Mouse (Mus musculus) heart, adult 8-10 months (tissue): ENCODE measurements around the gene Mrpl51. TPM values are rescaled to one million over a fixed set of nuclear protein-coding genes. Genes with fewer than 3 reads are reported as not detected.

Experiments used
- DNase-seq: peaks from one replicate; pipeline ENCODE4 v3.0.0; 2022; ENCODE audit warnings: low spot score
- microRNA-seq: library from miRNA; unstranded; fragments of <30 nt; microRNA quantifications from one replicate; pipeline ENCODE4 v1.2.0, GENCODE M21; 2022
- total RNA-seq, 4 experiments: library from RNA; stranded (reverse); gene quantifications; 2 replicates each; pipeline ENCODE4 v1.2.4; 2022

Mrpl51 gene
- total RNA-seq, 4 experiments from 2014 or later: 313 to 324 (median 318) TPM

- DNase-seq: no peak
Measured at GRCm38 (mm10) chr6:125232045-125232437, 40.4 kb downstream of the Mrpl51 start.

- no peak for DNase-seq
Measured at GRCm38 (mm10) chr6:125232516-125232915, 40.9 kb downstream of the Mrpl51 start.

GRCm38 (mm10) chr6:125233816-125234519 is 42.4 kb downstream of the Mrpl51 start:
- DNase-seq: peak; percentile 30

GRCm38 (mm10) chr6:125234520-125234828 is 42.9 kb downstream of the Mrpl51 start:
- DNase-seq: no peak

GRCm38 (mm10) chr6:125236341-125236740 is 44.7 kb downstream of the Mrpl51 start:
- DNase-seq: no peak

GRCm38 (mm10) chr6:125236782-125237181 is 45.2 kb downstream of the Mrpl51 start, which contains the start of gene Cd27:
Gene Cd27, minus strand, starts transcription at chr6:125237010.
- DNase-seq: no peak

GRCm38 (mm10) chr6:125237421-125237820 is 45.8 kb downstream of the Mrpl51 start:
- DNase-seq: no peak

GRCm38 (mm10) chr6:125238396-125238795 is 46.8 kb downstream of the Mrpl51 start:
- DNase-seq: no peak

- no peak for DNase-seq
Measured at GRCm38 (mm10) chr6:125239547-125239946, 47.9 kb downstream of the Mrpl51 start.

GRCm38 (mm10) chr6:125240617-125241016 is 49.0 kb downstream of the Mrpl51 start:
- no peak for DNase-seq

GRCm38 (mm10) chr6:125241566-125241965 is 50.0 kb downstream of the Mrpl51 start:
- DNase-seq: no peak

- no peak for DNase-seq
Measured at GRCm38 (mm10) chr6:125244551-125244950, 53.0 kb downstream of the Mrpl51 start.

Small RNAs within 50 kb of the gene (microRNA-seq; reads per million reads assigned to microRNA genes)
- gene Mir3098: 3.4 reads per million, percentile 6 among the genes with 10 or more reads in this experiment
- gene Mir8113: not detected

Other genes with a start within 250 kb of the Mrpl51 start
- 100 to 1,000 TPM in 2 of 4 experiments, 10 to 100 TPM in 2; 98.1 to 109 (median 103) TPM for gene Cops7a, start 226.3 kb upstream of the Mrpl51 start, total RNA-seq
- 1 to 10 TPM in 1 of 4 experiments, under 1 TPM in 3; 0.31 to 2.7 (median 0.41) TPM for gene Pianp, start 195.1 kb upstream of the Mrpl51 start, total RNA-seq
- gene Zfp384, start 182.7 kb upstream of the Mrpl51 start, total RNA-seq: 10 to 100 TPM; 21.0 to 24.4 (median 23.6) TPM
- gene Ing4, start 152.0 kb upstream of the Mrpl51 start, total RNA-seq: 10 to 100 TPM; 24.7 to 27.7 (median 25.1) TPM
- 1 to 10 TPM; 1.5 to 2.6 (median 2.2) TPM for gene Acrbp, start 142.1 kb upstream of the Mrpl51 start, total RNA-seq
- 1 to 10 TPM in 1 of 4 experiments, not detected in 3; 1.6 TPM for gene Lpar5, start 123.9 kb upstream of the Mrpl51 start, total RNA-seq
- gene Chd4, start 95.8 kb upstream of the Mrpl51 start, total RNA-seq: 100 to 1,000 TPM; 100 to 126 (median 113) TPM
- 10 to 100 TPM; 16.5 to 21.5 (median 20.3) TPM for gene Nop2, start 59.9 kb upstream of the Mrpl51 start, total RNA-seq
- 10 to 100 TPM in 2 of 4 experiments, 1 to 10 TPM in 2; 5.2 to 11.9 (median 9.4) TPM for gene Iffo1, start 46.6 kb upstream of the Mrpl51 start, total RNA-seq
- 1,000 to 10,000 TPM; 4,410 to 5,784 (median 5,238) TPM for gene Gapdh, start 25.3 kb upstream of the Mrpl51 start, total RNA-seq
- gene Ncapd2, start 100 bp upstream of the Mrpl51 start, total RNA-seq: 10 to 100 TPM; 14.3 to 18.7 (median 15.6) TPM
- gene Vamp1, start 23.8 kb downstream of the Mrpl51 start, total RNA-seq: 1 to 10 TPM; 5.2 to 7.7 (median 6.5) TPM
- 1 to 10 TPM; 4.8 to 5.8 (median 5.4) TPM for gene Tapbpl, start 40.1 kb downstream of the Mrpl51 start, total RNA-seq
- under 1 TPM in 3 of 4 experiments, not detected in 1; 0.22 to 0.84 (median 0.43) TPM for gene Cd27, start 45.2 kb downstream of the Mrpl51 start, total RNA-seq
- gene Tuba3a, start 94.2 kb downstream of the Mrpl51 start, total RNA-seq: not detected
- 10 to 100 TPM; 24.4 to 26.2 (median 25.5) TPM for gene Ltbr, start 122.1 kb downstream of the Mrpl51 start, total RNA-seq
- under 1 TPM; 0.46 to 0.80 (median 0.58) TPM for gene Scnn1a, start 128.9 kb downstream of the Mrpl51 start, total RNA-seq
- 10 to 100 TPM; 50.4 to 54.8 (median 52.8) TPM for gene Tnfrsf1a, start 157.6 kb downstream of the Mrpl51 start, total RNA-seq
- gene Plekhg6, start 189.0 kb downstream of the Mrpl51 start, total RNA-seq: under 1 TPM in 2 of 4 experiments, not detected in 2; 0.06 to 0.09 TPM